22 mouse cellular contexts compared by ENCODE assay signal in genomic region chr14:8174634-8175033, GRCm38 (mm10). TPM values are rescaled to one million over a fixed set of nuclear protein-coding genes. Genes with fewer than 3 reads are reported as not detected.
A peak's percentile ranks its signal among the peaks of the same experiment; 100 is the strongest.
DNase-seq lines count a peak whose midpoint lies in the region; ATAC-seq and TF ChIP-seq lines count a peak whose summit lies in the region.
"Had no signal": no experiment of that assay in that cellular context is flagged by ENCODE, and none has a peak within 500 bp of the region (broad histone marks: within the 10 kb centered on the region; RNA-seq: fewer than 3 reads in every experiment).

No protein-coding gene starts in this region.

- H3K27ac ChIP-seq in liver, adult 2 months (replicated peaks; ENCODE audit: insufficient read depth, low read depth, low read length): peak overlapping the region; percentile 67
- H3K27ac ChIP-seq in liver, embryonic 12.5 days: no peak overlapping the region
- no peak overlapping the region; the same call in 1 of the 2 replicates for H3K27ac ChIP-seq in CH12.LX (ENCODE audit: insufficient read depth, low read depth)
- H3K27ac ChIP-seq in small intestine, adult 2 months (ENCODE audit: insufficient read depth, low read depth, low read length): peak overlapping the region; percentile 36; the same call in 1 of the 2 replicates
- H3K27ac ChIP-seq: embryonic facial prominence, embryonic 15.5 days; forebrain, embryonic 10.5 days; hindbrain, embryonic 14.5 days; stomach, embryonic 15.5 days had no signal

- no peak overlapping the region for H3K9ac ChIP-seq in liver, adult 2 months (ENCODE audit: low read depth, low read length)
- H3K9ac ChIP-seq in liver, embryonic 12.5 days: no peak overlapping the region
- H3K9ac ChIP-seq in CH12.LX (ENCODE audit: insufficient read depth, low read depth): no peak overlapping the region
- H3K9ac ChIP-seq: embryonic facial prominence, embryonic 15.5 days; hindbrain, embryonic 14.5 days; liver, postnatal 0 days; stomach, embryonic 15.5 days had no signal

- TF ChIP-seq EP300 in CH12.LX (IDR thresholded peaks at IDR 0.05; ENCODE audit: low read length): peak; percentile 73

- 11% methylated on average over 5 of the region's 5 CpGs for WGBS in liver, adult 2 months
- 72% methylated on average over 5 of the region's 5 CpGs for WGBS in liver, embryonic 12.5 days (ENCODE audit: insufficient replicate concordance)
- WGBS in small intestine, adult 2 months: 32% methylated on average over 5 of the region's 5 CpGs

- H3K79me2 ChIP-seq in liver, adult 2 months (ENCODE audit: control insufficient read depth, insufficient read depth, low read length): peaks cover 8% of the 10 kb centered on the region; the same call in 1 of the 2 replicates
- peaks cover 6% of the 10 kb centered on the region for H3K79me2 ChIP-seq in CH12.LX (replicated peaks; ENCODE audit: control insufficient read depth, extremely low read depth, insufficient read depth, poor library complexity, severe bottlenecking)

- H3K9me3 ChIP-seq in liver, embryonic 12.5 days (replicated peaks): no peaks in the 10 kb centered on the region
- H3K9me3 ChIP-seq in CH12.LX (replicated peaks; ENCODE audit: low read length): no peaks in the 10 kb centered on the region
- H3K9me3 ChIP-seq: embryonic facial prominence, embryonic 15.5 days; forebrain, embryonic 10.5 days; G1E; stomach, embryonic 15.5 days had no signal

- peaks cover 9% of the 10 kb centered on the region; the same call in 1 of the 2 replicates for H3K4me1 ChIP-seq in liver, adult 2 months (ENCODE audit: control insufficient read depth, insufficient read depth, low read length)
- H3K4me1 ChIP-seq in liver, embryonic 12.5 days: peaks cover 15% of the 10 kb centered on the region
- peaks cover 17 to 35% of the 10 kb centered on the region in 2 experiments for H3K4me1 ChIP-seq in CH12.LX (ENCODE audit: control insufficient read depth in 1 of 2, insufficient read depth in 2 of 2)
- peaks cover 4% of the 10 kb centered on the region; the same call in 1 of the 2 replicates for H3K4me1 ChIP-seq in small intestine, adult 2 months (ENCODE audit: control insufficient read depth, insufficient read depth, insufficient read length, low read length)

- dilution Hi-C loops in CH12.LX (cut with MboI; ENCODE audit: extremely low pct_ligation_motif_present, extremely low pct_unique_long_range_greater_than_20kb, low sequenced_read_pairs): no loop called here

- no peak overlapping the region for H3K4me2 ChIP-seq in liver, embryonic 12.5 days
- no peak overlapping the region for H3K4me2 ChIP-seq in CH12.LX (ENCODE audit: insufficient read depth, low read depth, poor library complexity, severe bottlenecking)
- H3K4me2 ChIP-seq: embryonic facial prominence, embryonic 15.5 days; hindbrain, embryonic 14.5 days; stomach, embryonic 15.5 days had no signal

- H3K4me3 ChIP-seq in liver, adult 2 months (ENCODE audit: insufficient read depth, low read depth, low read length): no peak overlapping the region
- no peak overlapping the region for H3K4me3 ChIP-seq in liver, embryonic 12.5 days
- H3K4me3 ChIP-seq in CH12.LX (replicated peaks in 1 of 3; ENCODE audit: low read depth in 2 of 3, low read length in 2 of 3, poor library complexity in 1 of 3): no peak overlapping the region
- H3K4me3 ChIP-seq in small intestine, adult 2 months (ENCODE audit: low read depth, low read length): no peak overlapping the region
- H3K4me3 ChIP-seq: embryonic facial prominence, embryonic 15.5 days; forebrain, embryonic 10.5 days; stomach, embryonic 15.5 days had no signal

- in situ Hi-C loops in CH12.LX (cut with MboI; ENCODE audit: low pct_ligation_motif_present, low pct_unique_long_range_greater_than_20kb, low sequenced_read_pairs): loop anchor here (10.0 kb wide), 2 partner anchors 180 to 360 kb away; partner anchors contain the start of genes Dnase1l3 and Flnb

- TF ChIP-seq RAD21 in CH12.LX (IDR thresholded peaks at IDR 0.05; ENCODE audit: low read depth, low read length): no peak

- peak; percentile 83 for DNase-seq in liver, adult 2 months (ENCODE audit: extremely low read depth, low read depth, low spot score)
- DNase-seq in CH12.LX (ENCODE audit: extremely low read depth): no peak
- DNase-seq in MN1 (ENCODE audit: low spot score): peak; percentile 44
- DNase-seq in spleen, postnatal 4 days (ENCODE audit: low spot score in 2 of 2): no peak
- no peak for DNase-seq in right cerebral cortex, adult 18-20 months
- DNase-seq: cerebellum, postnatal 14 days; embryo, embryonic 11 days; gastrocnemius, postnatal 10 days; kidney, adult 11 months; kidney, postnatal 25 days; liver, postnatal 0 days; midbrain, embryonic 14.5 days; retina, postnatal 1 day; spleen, adult 18-20 months; thymus, adult 2 months had no signal

- ATAC-seq in liver, embryonic 12.5 days: no peak
- ATAC-seq: liver, postnatal 0 days had no signal

- no peak for TF ChIP-seq POLR2A in liver, adult 2 months (IDR thresholded peaks at IDR 0.05; ENCODE audit: extremely low read depth, insufficient read depth, low read length)
- TF ChIP-seq POLR2A in CH12.LX (IDR thresholded peaks at IDR 0.05; ENCODE audit: low read depth, low read length): no peak
- no peak for TF ChIP-seq POLR2A in small intestine, adult 2 months (IDR thresholded peaks at IDR 0.05; ENCODE audit: low read depth, low read length)

- peaks cover 16% of the 10 kb centered on the region; the same call in 1 of the 2 replicates for H3K36me3 ChIP-seq in liver, adult 2 months (ENCODE audit: control insufficient read depth, insufficient read depth, low read length)
- peaks cover 19% of the 10 kb centered on the region for H3K36me3 ChIP-seq in liver, embryonic 12.5 days
- H3K36me3 ChIP-seq in CH12.LX (replicated peaks in 1 of 2; ENCODE audit: control insufficient read depth in 1 of 2, insufficient read depth in 1 of 2, low read length in 1 of 2): peaks cover 10 to 19% of the 10 kb centered on the region in 2 experiments
- peaks cover 7% of the 10 kb centered on the region for H3K36me3 ChIP-seq in small intestine, adult 2 months (ENCODE audit: control insufficient read depth, insufficient read depth, low read length)

- no peak for TF ChIP-seq CTCF in liver, adult 2 months (IDR thresholded peaks at IDR 0.05; ENCODE audit: low read depth, low read length)
- TF ChIP-seq CTCF in CH12.LX (conservative IDR thresholded peaks at IDR 0.05 in 1 of 2, IDR thresholded peaks at IDR 0.05 in 1 of 2; ENCODE audit: low read depth in 2 of 2, low read length in 2 of 2): no peak
- TF ChIP-seq CTCF in small intestine, adult 2 months (IDR thresholded peaks at IDR 0.05; ENCODE audit: extremely low read depth, insufficient read length, insufficient replicate concordance, low read depth, low read length): no peak

- H3K27me3 ChIP-seq in liver, adult 2 months (ENCODE audit: control insufficient read depth, insufficient read depth, low read length): no peaks in the 10 kb centered on the region
- 0 out of 2 replicates have a peak, but pooled peaks cover 3% of the 10 kb centered on the region for H3K27me3 ChIP-seq in liver, embryonic 12.5 days (replicated peaks)
- H3K27me3 ChIP-seq in CH12.LX (replicated peaks): no peaks in the 10 kb centered on the region
- H3K27me3 ChIP-seq in small intestine, adult 2 months (ENCODE audit: control insufficient read depth, insufficient read depth, low read length): no peaks in the 10 kb centered on the region
- H3K27me3 ChIP-seq: embryonic facial prominence, embryonic 15.5 days; stomach, embryonic 15.5 days had no signal

TF ChIP-seq in CH12.LX, 34 proteins besides CTCF, POLR2A, EP300 and RAD21 (continues in another document):
- no peak for TF ChIP-seq ZNF384 (IDR thresholded peaks at IDR 0.05; ENCODE audit: low read depth, low read length)
- TF ChIP-seq MYC (IDR thresholded peaks at IDR 0.05; ENCODE audit: low read depth, low read length): peak; percentile 67; the same call in 1 of the 2 replicates
- no peak for TF ChIP-seq MXI1 (IDR thresholded peaks at IDR 0.05; ENCODE audit: low read depth, low read length)
- TF ChIP-seq BHLHE40 (IDR thresholded peaks at IDR 0.05; ENCODE audit: low read depth, low read length): peak; percentile 95
- TF ChIP-seq USF2 (conservative IDR thresholded peaks at IDR 0.05; ENCODE audit: low read depth, low read length): no peak
- TF ChIP-seq ZMIZ1 (IDR thresholded peaks at IDR 0.05; ENCODE audit: low read depth, low read length): no peak
- TF ChIP-seq E2F4 (IDR thresholded peaks at IDR 0.05; ENCODE audit: insufficient replicate concordance, low read depth, low read length): no peak
- no peak for TF ChIP-seq UBTF (IDR thresholded peaks at IDR 0.05; ENCODE audit: low read depth, low read length)
- peak; percentile 52 for TF ChIP-seq ELF1 (IDR thresholded peaks at IDR 0.05; ENCODE audit: low read depth, low read length)
- TF ChIP-seq IRF4 (IDR thresholded peaks at IDR 0.05; ENCODE audit: low read depth, low read length): peak; percentile 90
- TF ChIP-seq NELFE (IDR thresholded peaks at IDR 0.05; ENCODE audit: low read depth, low read length): no peak
- TF ChIP-seq SMC3 (IDR thresholded peaks at IDR 0.05; ENCODE audit: low read depth, low read length): no peak
- TF ChIP-seq HCFC1 (IDR thresholded peaks at IDR 0.05; ENCODE audit: low read depth, low read length): no peak
- no peak for TF ChIP-seq MAX (IDR thresholded peaks at IDR 0.05; ENCODE audit: low read length)
- TF ChIP-seq POLR2AphosphoS2 (IDR thresholded peaks at IDR 0.05; ENCODE audit: low read depth, low read length): no peak
- TF ChIP-seq TCF12 (IDR thresholded peaks at IDR 0.05; ENCODE audit: low read depth, low read length): peak; percentile 50; the same call in 1 of the 2 replicates
- TF ChIP-seq GABPA (IDR thresholded peaks at IDR 0.05; ENCODE audit: insufficient replicate concordance, low read depth, low read length): no peak
- peak; percentile 72 for TF ChIP-seq JUND (conservative IDR thresholded peaks at IDR 0.05; ENCODE audit: low read depth, low read length)
- TF ChIP-seq PAX5 (IDR thresholded peaks at IDR 0.05; ENCODE audit: low read length): no peak

RNA-seq across cellular contexts. Expression of gene Pdhb, which starts 1.8 kb away (rescaled TPM):
- total RNA-seq in liver, adult 2 months (2014; rRNA removed): 138 and 177 TPM in 2 replicates
- 53.3 and 62.8 TPM in 2 replicates for polyA plus RNA-seq in liver, adult 2 months (2012; rRNA removed)
- polyA plus RNA-seq in liver, embryonic 12.5 days (2016; fragmentation: Nextera tagmentation; extraction: Ambion mirVana): 138 and 139 TPM in 2 replicates
- total RNA-seq in CH12.LX (2012; rRNA removed) (100 and 108 TPM in 2 replicates), CH12.LX (2014; rRNA removed) (205 and 223 TPM in 2 replicates)
- polyA plus RNA-seq in CH12.LX (2012; ENCODE audit: insufficient read length, low read depth): 122 and 132 TPM in 2 replicates
- 15.7 and 19.8 TPM in 2 replicates for polyA plus RNA-seq in small intestine, adult 2 months (2012; rRNA removed)

RNA-seq across cellular contexts. Expression of gene Kctd6, which starts 39.3 kb away (rescaled TPM):
- 4.3 and 5.2 TPM in 2 replicates for total RNA-seq in liver, adult 2 months (2014; rRNA removed)
- 3.9 and 5.1 TPM in 2 replicates for polyA plus RNA-seq in liver, adult 2 months (2012; rRNA removed)
- polyA plus RNA-seq in liver, embryonic 12.5 days (2016; fragmentation: Nextera tagmentation; extraction: Ambion mirVana): 7.8 and 8.6 TPM in 2 replicates
- total RNA-seq in CH12.LX (2012; rRNA removed): 1.7 and 2.9 TPM in 2 replicates
- total RNA-seq in CH12.LX (2014; rRNA removed): 3.7 and 3.8 TPM in 2 replicates
- 3.3 and 4.2 TPM in 2 replicates for polyA plus RNA-seq in CH12.LX (2012; ENCODE audit: insufficient read length, low read depth)
- 3.9 and 5.7 TPM in 2 replicates for polyA plus RNA-seq in small intestine, adult 2 months (2012; rRNA removed)

Comparison
In these comparisons a context has a peak if more than half of its experiments do, and no peak if none do; other contexts are left out.
1. H3K27ac ChIP-seq: peak in liver, adult 2 months (single experiment) and small intestine, adult 2 months (single experiment); none in liver, embryonic 12.5 days (single experiment) and CH12.LX (single experiment).
2. DNase-seq: peak in liver, adult 2 months (single experiment) and MN1 (single experiment); none in CH12.LX (single experiment), spleen, postnatal 4 days (0 of 2) and right cerebral cortex, adult 18-20 months (single experiment).